Comparison of ENCODE assay signal across 8 mouse cellular contexts in the genomic region with DNA sequence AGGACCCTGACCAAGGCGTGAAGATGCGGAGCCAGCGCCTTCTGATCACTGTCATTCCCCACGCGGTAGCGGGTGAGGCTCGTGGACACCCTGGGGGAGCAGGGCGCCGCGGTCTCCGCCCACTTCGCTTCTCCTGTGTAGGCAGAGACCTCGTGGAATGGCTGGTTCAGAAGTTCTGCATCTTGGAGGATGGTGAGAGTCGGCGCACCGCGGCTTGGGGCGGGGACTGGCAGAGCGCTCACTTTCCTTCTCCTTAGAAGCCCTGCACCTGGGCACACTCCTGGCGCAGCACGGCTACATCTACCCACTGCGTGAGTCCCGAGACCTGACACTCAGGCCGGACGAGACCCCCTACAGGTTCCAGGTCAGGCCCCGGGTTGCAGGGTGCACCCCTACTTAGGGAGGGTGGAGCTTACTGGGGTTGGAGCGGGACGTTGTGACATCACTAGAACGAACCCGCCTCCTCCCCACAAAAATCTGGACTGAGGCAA. TPM values are rescaled to one million over a fixed set of nuclear protein-coding genes. Genes with fewer than 3 reads are reported as not detected.
DNase-seq lines count a peak whose midpoint lies in the region; ATAC-seq and TF ChIP-seq lines count a peak whose summit lies in the region.

No protein-coding gene starts in this region.

- peak overlapping the region; percentile 50 for H3K9ac ChIP-seq in forebrain, embryonic 13.5 days
- peak overlapping the region; percentile 32; the same call in 1 of the 2 replicates for H3K9ac ChIP-seq in intestine, embryonic 14.5 days (ENCODE audit: low read length)
- peak overlapping the region; percentile 43 for H3K9ac ChIP-seq in stomach, postnatal 0 days (ENCODE audit: low read length)

- 0 out of 2 replicates have a peak, but pooled peaks have one; percentile 25 for ATAC-seq in forebrain, embryonic 13.5 days
- ATAC-seq in intestine, embryonic 14.5 days (replicated peaks; ENCODE audit: low FRiP score, low TSS enrichment, low read depth): 0 out of 2 replicates have a peak, but pooled peaks have one; percentile 12
- ATAC-seq in stomach, postnatal 0 days (ENCODE audit: low FRiP score, low TSS enrichment): peak; percentile 14

- no peak for TF ChIP-seq CTCF in stomach, postnatal 0 days (IDR thresholded peaks at IDR 0.05; ENCODE audit: low read depth)

- H3K4me1 ChIP-seq in forebrain, embryonic 13.5 days: peaks cover 20% of the 10 kb centered on the region
- H3K4me1 ChIP-seq in intestine, embryonic 14.5 days (replicated peaks; ENCODE audit: control insufficient read depth, insufficient read depth, low read length): no peaks in the 10 kb centered on the region; the same call in 1 of the 2 replicates
- H3K4me1 ChIP-seq in megakaryocyte, embryonic 14.5 days: peaks cover 31% of the 10 kb centered on the region
- H3K4me1 ChIP-seq in stomach, postnatal 0 days (replicated peaks; ENCODE audit: control insufficient read depth, insufficient read depth): no peaks in the 10 kb centered on the region

- peak overlapping the region; percentile 43 for H3K4me3 ChIP-seq in forebrain, embryonic 13.5 days
- H3K4me3 ChIP-seq in intestine, embryonic 14.5 days (ENCODE audit: low read depth, low read length): peak overlapping the region; percentile 49
- H3K4me3 ChIP-seq in megakaryocyte, embryonic 14.5 days (replicated peaks): peak overlapping the region; percentile 90
- H3K4me3 ChIP-seq in stomach, postnatal 0 days (ENCODE audit: low read depth, low read length): peak overlapping the region; percentile 50

- WGBS in forebrain, embryonic 13.5 days: 1% methylated on average over 28 of the region's 30 CpGs
- 1% methylated on average over 30 of the region's 30 CpGs for WGBS in intestine, embryonic 14.5 days
- 1% methylated on average over 28 of the region's 30 CpGs for WGBS in stomach, postnatal 0 days

- no peak for TF ChIP-seq EP300 in stomach, postnatal 0 days (optimal IDR thresholded peaks at IDR 0.05)

- intact Hi-C loops in left cerebral cortex, postnatal 10 days (cut with DNase I): no loop called here

- peak overlapping the region; percentile 82 for H3K4me2 ChIP-seq in forebrain, embryonic 13.5 days
- H3K4me2 ChIP-seq in intestine, embryonic 14.5 days (ENCODE audit: low read length): peak overlapping the region; percentile 96
- peak overlapping the region; percentile 92 for H3K4me2 ChIP-seq in stomach, postnatal 0 days (replicated peaks; ENCODE audit: low read depth)

- peak; percentile 82 to 93 for DNase-seq in adrenal gland, adult (ENCODE audit: inconsistent age in 2 of 2, low spot score in 1 of 2)
- no peak for DNase-seq in adrenal gland, postnatal 4 days (ENCODE audit: low spot score in 2 of 2)
- DNase-seq in adrenal gland, adult 8-10 months: peak; percentile 61
- DNase-seq in intestine, embryonic 14.5 days (ENCODE audit: low spot score): peak; percentile 62
- peak; percentile 44 to 69 for DNase-seq in left cerebral cortex, postnatal 10 days (ENCODE audit: extremely low spot score in 1 of 2, low spot score in 2 of 2)
- peak; percentile 71 for DNase-seq in stomach, postnatal 0 days (ENCODE audit: low spot score)

- H3K27me3 ChIP-seq in forebrain, embryonic 13.5 days: peaks cover 73% of the 10 kb centered on the region
- H3K27me3 ChIP-seq in intestine, embryonic 14.5 days (replicated peaks; ENCODE audit: control insufficient read depth, insufficient read depth, low read length): peaks cover 53% of the 10 kb centered on the region
- peaks cover 98% of the 10 kb centered on the region for H3K27me3 ChIP-seq in megakaryocyte, embryonic 14.5 days (replicated peaks)
- no peaks in the 10 kb centered on the region; the same call in 1 of the 2 replicates for H3K27me3 ChIP-seq in stomach, postnatal 0 days (ENCODE audit: control insufficient read depth, insufficient read depth, low read length)

- H3K36me3 ChIP-seq in forebrain, embryonic 13.5 days (ENCODE audit: poor library complexity, severe bottlenecking): 0 out of 2 replicates have a peak, but pooled peaks cover 5% of the 10 kb centered on the region
- no peaks in the 10 kb centered on the region for H3K36me3 ChIP-seq in intestine, embryonic 14.5 days (ENCODE audit: control insufficient read depth, insufficient read depth, low read length)
- H3K36me3 ChIP-seq in megakaryocyte, embryonic 14.5 days (replicated peaks; ENCODE audit: low read length): peaks cover 3% of the 10 kb centered on the region
- no peaks in the 10 kb centered on the region for H3K36me3 ChIP-seq in stomach, postnatal 0 days (ENCODE audit: control insufficient read depth, insufficient read depth, low read length)

- no peak overlapping the region for H3K27ac ChIP-seq in forebrain, embryonic 13.5 days
- H3K27ac ChIP-seq in intestine, embryonic 14.5 days (ENCODE audit: low read depth): no peak overlapping the region
- H3K27ac ChIP-seq in stomach, postnatal 0 days (replicated peaks): no peak overlapping the region

- no peaks in the 10 kb centered on the region for H3K9me3 ChIP-seq in forebrain, embryonic 13.5 days (replicated peaks)
- H3K9me3 ChIP-seq in intestine, embryonic 14.5 days (ENCODE audit: control insufficient read depth, low read length): no peaks in the 10 kb centered on the region
- H3K9me3 ChIP-seq in megakaryocyte, embryonic 14.5 days: no peaks in the 10 kb centered on the region
- H3K9me3 ChIP-seq in stomach, postnatal 0 days (ENCODE audit: control insufficient read depth, low read length): no peaks in the 10 kb centered on the region

RNA-seq across cellular contexts. Expression of a gene that starts 0.6 kb away (rescaled TPM):
- total RNA-seq in adrenal gland, postnatal 4 days (2021): 10 to 100 TPM; 40.7 to 47.8 TPM
- total RNA-seq in adrenal gland, adult 8-10 months (2022): 100 to 1,000 TPM in 2 of 4 experiments, 10 to 100 TPM in 2; 47.1 to 158 (median 93.6) TPM
- 0.72 and 1.3 TPM in 2 replicates for polyA plus RNA-seq in forebrain, embryonic 13.5 days (2015; fragmentation: Nextera tagmentation; extraction: Ambion mirVana)
- 14.3 and 20.0 TPM in 2 replicates for polyA plus RNA-seq in intestine, embryonic 14.5 days (2014; fragmentation: Nextera tagmentation; extraction: Ambion mirVana)
- 10 to 100 TPM; 72.4 to 73.3 TPM for total RNA-seq in left cerebral cortex, postnatal 10 days (2021)
- 0.84 and 8.2 TPM in 2 replicates for polyA plus RNA-seq in megakaryocyte, embryonic 14.5 days (2012; ENCODE audit: insufficient read depth, low replicate concordance)
- polyA plus RNA-seq in stomach, postnatal 0 days (2015; fragmentation: Nextera tagmentation; extraction: Ambion mirVana): 24.4 and 27.5 TPM in 2 replicates

RNA-seq across cellular contexts. Expression of a gene that starts 4.2 kb away (rescaled TPM):
- total RNA-seq in adrenal gland, postnatal 4 days (2021): 10 to 100 TPM; 14.8 to 31.9 TPM
- 10 to 100 TPM; 14.5 to 30.7 (median 20.6) TPM for total RNA-seq in adrenal gland, adult 8-10 months (2022)
- 10.0 and 11.4 TPM in 2 replicates for polyA plus RNA-seq in forebrain, embryonic 13.5 days (2015; fragmentation: Nextera tagmentation; extraction: Ambion mirVana)
- 21.4 and 29.0 TPM in 2 replicates for polyA plus RNA-seq in intestine, embryonic 14.5 days (2014; fragmentation: Nextera tagmentation; extraction: Ambion mirVana)
- total RNA-seq in left cerebral cortex, postnatal 10 days (2021): 100 to 1,000 TPM; 228 to 258 TPM
- not detected in 2 replicates for polyA plus RNA-seq in megakaryocyte, embryonic 14.5 days (2012; ENCODE audit: insufficient read depth, low replicate concordance)
- 133 and 139 TPM in 2 replicates for polyA plus RNA-seq in stomach, postnatal 0 days (2015; fragmentation: Nextera tagmentation; extraction: Ambion mirVana)

RNA-seq across cellular contexts. Expression of a gene that starts 4.5 kb away (rescaled TPM):
- total RNA-seq in adrenal gland, postnatal 4 days (2021): 10 to 100 TPM in 1 of 2 experiments, 1 to 10 TPM in 1; 2.5 to 43.9 TPM
- 1 to 10 TPM; 1.8 to 3.7 (median 2.4) TPM for total RNA-seq in adrenal gland, adult 8-10 months (2022)
- not detected in 2 replicates for polyA plus RNA-seq in forebrain, embryonic 13.5 days (2015; fragmentation: Nextera tagmentation; extraction: Ambion mirVana)
- 0.47 and 3.7 TPM in 2 replicates for polyA plus RNA-seq in intestine, embryonic 14.5 days (2014; fragmentation: Nextera tagmentation; extraction: Ambion mirVana)
- total RNA-seq in left cerebral cortex, postnatal 10 days (2021): 1 to 10 TPM in 1 of 2 experiments, under 1 TPM in 1; 0.67 to 1.1 TPM
- polyA plus RNA-seq in megakaryocyte, embryonic 14.5 days (2012; ENCODE audit: insufficient read depth, low replicate concordance): not detected in 2 replicates
- polyA plus RNA-seq in stomach, postnatal 0 days (2015; fragmentation: Nextera tagmentation; extraction: Ambion mirVana): 172 and 176 TPM in 2 replicates

RNA-seq across cellular contexts. Expression of a gene that starts 40.7 kb away (rescaled TPM):
- total RNA-seq in adrenal gland, postnatal 4 days (2021): 10 to 100 TPM; 90.2 to 99.6 TPM
- 100 to 1,000 TPM; 108 to 126 (median 119) TPM for total RNA-seq in adrenal gland, adult 8-10 months (2022)
- polyA plus RNA-seq in forebrain, embryonic 13.5 days (2015; fragmentation: Nextera tagmentation; extraction: Ambion mirVana): 17.5 and 21.7 TPM in 2 replicates
- 71.9 and 76.5 TPM in 2 replicates for polyA plus RNA-seq in intestine, embryonic 14.5 days (2014; fragmentation: Nextera tagmentation; extraction: Ambion mirVana)
- total RNA-seq in left cerebral cortex, postnatal 10 days (2021): 10 to 100 TPM; 18.2 to 21.3 TPM
- 7.0 and 8.3 TPM in 2 replicates for polyA plus RNA-seq in megakaryocyte, embryonic 14.5 days (2012; ENCODE audit: insufficient read depth, low replicate concordance)
- polyA plus RNA-seq in stomach, postnatal 0 days (2015; fragmentation: Nextera tagmentation; extraction: Ambion mirVana): 98.0 and 99.1 TPM in 2 replicates

RNA-seq across cellular contexts. Expression of a gene that starts 49.3 kb away (rescaled TPM):
- total RNA-seq in adrenal gland, postnatal 4 days (2021): 10 to 100 TPM; 80.8 to 85.2 TPM
- total RNA-seq in adrenal gland, adult 8-10 months (2022): 10 to 100 TPM; 52.9 to 90.2 (median 70.1) TPM
- 121 and 128 TPM in 2 replicates for polyA plus RNA-seq in forebrain, embryonic 13.5 days (2015; fragmentation: Nextera tagmentation; extraction: Ambion mirVana)
- polyA plus RNA-seq in intestine, embryonic 14.5 days (2014; fragmentation: Nextera tagmentation; extraction: Ambion mirVana): 99.6 and 105 TPM in 2 replicates
- total RNA-seq in left cerebral cortex, postnatal 10 days (2021): 10 to 100 TPM; 83.1 to 83.4 TPM
- polyA plus RNA-seq in megakaryocyte, embryonic 14.5 days (2012; ENCODE audit: insufficient read depth, low replicate concordance): 8.5 and 23.7 TPM in 2 replicates
- polyA plus RNA-seq in stomach, postnatal 0 days (2015; fragmentation: Nextera tagmentation; extraction: Ambion mirVana): 42.9 and 46.2 TPM in 2 replicates

Comparison
In these comparisons a context has a peak if more than half of its experiments do, and no peak if none do; other contexts are left out.
1. DNase-seq: peak in adrenal gland, adult (2 of 2), adrenal gland, adult 8-10 months (single experiment), intestine, embryonic 14.5 days (single experiment), left cerebral cortex, postnatal 10 days (2 of 2) and stomach, postnatal 0 days (single experiment); none in adrenal gland, postnatal 4 days (0 of 2).
2. RNA of a gene that starts 4.2 kb away (polyA plus RNA-seq): 133 to 139 TPM in stomach, postnatal 0 days, 21.4 to 29.0 TPM in intestine, embryonic 14.5 days and 10.0 to 11.4 TPM in forebrain, embryonic 13.5 days; not detected in megakaryocyte, embryonic 14.5 days; every median in the first group is over 10 times any median in the second.
3. RNA of a gene that starts 4.5 kb away (polyA plus RNA-seq): 172 to 176 TPM in stomach, postnatal 0 days; 0.47 to 3.7 TPM in intestine, embryonic 14.5 days, not detected in megakaryocyte, embryonic 14.5 days and not detected in forebrain, embryonic 13.5 days; every median in the first group is over 10 times any median in the second.
4. Peak in every context shown above with its lines, with median percentiles within 50 percentile points of each other: ATAC-seq, H3K4me2 ChIP-seq, H3K4me3 ChIP-seq and H3K9ac ChIP-seq.